Mouse (Mus musculus) cerebellum, adult 2 months (tissue): Measurements from ENCODE around the gene Prdx1.
A peak's percentile ranks its signal among the peaks of the same experiment; 100 is the strongest.

ENCODE experiments used
- CTCF ChIP-seq: fragments of 200-500 bp; IDR thresholded peaks from 2 replicates; pipeline ENCODE4 v1.5.1; 2011; ENCODE audit warnings: low read depth, mild to moderate bottlenecking, control low read depth, low read length, moderate library complexity, borderline replicate concordance; ENCODE audit not compliant: insufficient read depth
- POLR2A ChIP-seq: fragments of 200-500 bp; IDR thresholded peaks from 2 replicates; pipeline ENCODE4 v1.6.1; 2011; ENCODE audit warnings: low read length, control low read depth, borderline replicate concordance; ENCODE audit not compliant: insufficient read depth

DNA sequence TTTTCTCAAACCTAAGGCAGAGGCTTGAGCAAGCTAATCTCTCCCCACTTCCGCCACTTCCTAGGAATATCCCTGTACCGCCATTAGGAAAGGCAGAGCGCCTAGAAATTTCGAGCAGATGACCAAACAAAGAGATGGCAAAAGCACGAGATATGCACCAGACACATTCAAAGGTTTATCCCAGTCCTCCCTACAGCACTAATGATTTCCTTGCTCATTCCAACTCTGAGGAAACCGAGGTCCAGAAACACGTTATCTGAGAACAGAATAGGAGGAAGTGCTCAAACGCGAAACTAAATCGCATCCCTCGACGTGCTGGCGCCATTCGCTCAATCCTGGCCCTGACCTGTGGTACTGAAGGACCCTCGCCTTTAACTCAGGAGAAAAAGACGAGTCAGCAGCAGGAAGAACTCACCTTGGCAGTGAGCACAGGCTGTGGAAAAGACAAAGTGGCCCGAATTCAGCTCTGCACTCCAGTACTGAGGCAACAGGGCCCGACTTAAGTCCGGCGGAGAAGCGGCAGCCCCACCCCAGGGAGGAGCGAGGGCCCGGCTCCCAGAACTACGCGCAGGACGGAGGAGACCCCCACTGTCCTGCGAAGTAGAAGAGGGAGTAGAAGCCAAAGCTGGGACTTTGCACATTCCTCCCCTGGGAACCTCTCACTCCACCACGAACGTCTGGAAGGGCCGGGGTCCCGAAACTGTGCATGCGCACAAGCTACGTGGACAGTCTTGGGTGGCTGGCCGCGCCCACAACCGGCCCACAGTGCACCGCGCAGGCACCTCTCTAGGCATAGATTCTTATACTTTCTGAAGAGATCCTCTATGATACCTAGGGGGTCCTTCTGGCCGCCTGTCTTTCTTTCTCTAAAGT is 34.2 kb upstream of the Prdx1 start, which contains the start of gene Akr1a1:
- TF ChIP-seq CTCF: no peak
- peak; percentile 73; the same call in 1 of the 2 replicates for TF ChIP-seq POLR2A
